Mouse (Mus musculus): Measurements from ENCODE around the gene Arhgef1.

Gene Arhgef1

DNA sequence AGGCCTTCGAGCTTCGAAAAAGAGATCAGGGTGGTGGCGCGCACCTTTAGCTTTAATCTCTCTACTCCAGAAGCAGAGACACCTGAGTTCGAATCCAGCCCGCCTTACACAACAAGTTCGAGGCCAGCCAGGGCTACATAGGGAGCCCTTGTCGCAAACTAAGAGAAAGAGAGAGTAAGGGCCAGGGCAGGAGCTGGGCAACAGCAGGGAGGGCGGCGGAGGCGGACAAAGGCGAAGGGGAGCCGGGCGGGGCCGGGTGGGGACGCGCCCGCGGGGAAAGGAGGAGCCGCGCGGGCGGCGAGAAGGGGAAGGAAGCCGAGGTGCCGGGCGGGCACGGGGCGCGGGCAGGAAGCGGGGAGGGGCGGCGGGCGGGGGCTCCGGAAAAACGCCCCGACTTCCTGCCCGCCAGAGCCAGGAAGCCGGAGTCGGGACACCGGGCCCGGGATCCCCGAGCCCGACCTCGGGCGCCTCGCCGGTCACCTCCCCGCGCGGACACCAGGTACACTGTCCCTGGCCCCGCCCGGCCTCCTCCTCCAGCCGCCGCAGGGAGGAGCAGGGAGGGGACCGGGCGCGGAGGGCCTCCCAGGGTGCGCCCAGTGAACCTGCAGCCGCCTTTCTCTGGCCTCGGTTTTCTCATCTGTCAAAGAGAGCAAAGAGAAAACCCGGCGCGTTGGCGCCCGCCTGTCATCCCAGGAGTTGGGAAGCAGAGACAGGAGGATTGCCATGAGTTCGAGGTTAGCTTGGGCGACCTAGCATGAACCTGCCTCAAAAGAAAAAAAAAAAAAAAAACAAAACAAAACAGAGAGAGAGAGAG, at the start of gene Arhgef1:
Arhgef1 (plus strand) TSS at position 283 of the 814 bp plus-strand sequence.
- DNase-seq (ENCODE audit: low spot score in 2 of 2), result peak in 1 of 2 experiments; percentile 26

DNA sequence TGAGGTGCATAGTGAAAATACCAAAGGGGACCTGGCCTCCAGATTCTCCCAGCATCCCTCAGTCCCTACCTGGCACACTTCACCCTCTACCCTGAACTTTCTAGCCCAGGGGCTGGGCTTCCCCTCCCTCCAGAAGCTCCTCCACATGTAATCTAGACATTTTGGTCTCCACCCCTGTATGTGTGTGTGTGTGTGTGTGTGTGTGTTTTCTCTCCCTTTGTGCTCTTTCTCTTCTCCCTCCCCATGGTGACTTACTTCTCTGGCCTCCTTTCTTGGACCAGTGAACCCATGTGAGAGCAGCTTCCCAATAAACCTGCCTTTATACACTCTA, 49.5 kb upstream of the Arhgef1 start:
- DNase-seq (ENCODE audit: low spot score in 2 of 2), result no peak

DNA sequence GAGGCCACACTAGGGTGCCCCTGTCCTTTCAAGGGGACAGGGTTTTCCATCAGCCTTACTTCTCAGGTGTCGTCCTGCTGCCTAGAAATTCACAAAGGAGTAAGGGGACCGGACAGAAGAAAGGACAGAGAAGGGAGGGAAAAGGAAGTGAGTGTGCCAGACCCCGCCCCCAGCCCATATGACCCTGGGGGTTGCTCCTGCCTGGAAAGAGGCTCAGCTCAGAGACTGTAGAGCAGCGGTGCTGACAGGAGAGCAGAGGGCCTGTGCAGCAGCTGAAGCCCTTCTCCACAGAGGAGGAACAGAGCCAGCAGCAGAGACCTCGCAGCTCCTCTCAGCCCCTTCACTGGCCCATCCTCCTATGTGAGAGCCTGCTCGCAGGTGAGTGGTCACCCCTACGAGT, 49.0 kb upstream of the Arhgef1 start:
- no peak for DNase-seq (ENCODE audit: low spot score in 2 of 2)

DNA sequence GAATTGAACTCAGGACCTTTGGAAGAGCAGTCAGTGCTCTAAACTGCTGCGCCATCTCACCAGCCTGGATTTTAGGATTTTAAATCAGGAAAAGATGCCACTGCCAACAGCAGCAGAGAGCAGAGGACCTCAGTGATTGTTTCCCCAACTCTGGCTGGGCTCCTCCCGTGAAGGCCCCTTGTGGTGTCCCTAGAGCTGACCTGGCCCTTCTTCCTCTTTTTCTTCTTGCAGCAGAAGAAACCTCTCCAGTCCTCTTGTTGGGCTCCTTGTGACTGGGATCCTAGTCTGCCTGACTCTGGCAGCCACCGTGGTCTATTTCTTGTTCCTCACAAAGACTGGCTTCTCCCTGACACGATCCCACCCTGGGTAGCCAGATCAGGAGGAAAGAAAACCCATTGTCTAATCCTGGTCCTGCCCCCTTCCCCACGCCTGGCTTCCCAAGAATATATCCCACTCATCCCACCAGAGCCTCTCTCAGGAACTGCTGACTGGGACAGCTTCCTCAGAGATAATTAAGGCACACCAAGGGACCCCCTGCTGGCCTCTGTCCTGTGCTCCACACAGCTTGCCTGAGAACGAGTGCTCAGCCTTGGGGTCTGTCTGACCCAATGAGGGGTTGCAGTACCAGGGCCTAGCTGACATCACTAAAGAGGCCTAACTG, 46.1 kb upstream of the Arhgef1 start:
- no peak for DNase-seq (ENCODE audit: low spot score in 2 of 2)

DNA sequence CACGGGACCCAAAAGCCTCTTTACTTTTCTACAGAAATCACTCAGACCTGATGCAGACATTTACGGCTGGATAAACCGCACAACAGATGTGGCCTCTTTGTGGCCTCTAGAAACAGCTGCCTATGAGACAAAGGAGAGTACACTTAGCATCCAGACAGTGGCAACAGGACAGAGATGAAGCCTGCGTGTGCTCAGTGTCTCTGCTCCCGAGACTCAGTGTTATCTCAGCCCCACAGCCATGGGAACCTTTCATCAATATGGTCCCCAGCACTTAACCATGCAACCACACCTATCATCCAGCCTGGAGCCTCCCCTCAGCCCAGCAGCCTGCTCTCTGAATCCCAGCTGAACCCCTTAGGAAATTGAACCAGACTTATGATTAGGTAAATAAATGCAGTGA, 43.5 kb upstream of the Arhgef1 start:
- DNase-seq (ENCODE audit: low spot score in 2 of 2), result no peak

DNA sequence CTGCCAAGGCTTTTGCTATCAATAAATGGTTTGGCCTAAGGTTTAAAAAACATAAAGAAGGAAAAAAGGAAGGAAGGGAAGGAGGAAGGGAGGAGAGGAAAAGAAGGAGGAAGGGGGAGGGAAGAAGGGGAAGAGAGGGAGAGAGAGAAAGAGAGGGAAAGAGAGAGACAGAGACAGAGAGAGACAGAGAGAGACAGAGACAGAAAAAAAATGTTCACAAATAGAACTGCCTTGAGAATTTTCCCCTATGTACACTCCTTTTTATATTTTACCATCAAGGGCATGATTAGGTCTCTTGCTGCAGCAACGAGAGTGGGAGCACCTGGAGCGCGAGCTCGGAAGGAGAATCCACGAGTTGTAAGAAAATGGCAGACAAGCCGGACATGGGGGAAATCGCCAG, 40.8 kb upstream of the Arhgef1 start, which contains the start of gene Gm9844:
Gm9844 (plus strand) TSS at position 301 of the 400 bp plus-strand sequence.
- no peak for DNase-seq (ENCODE audit: low spot score in 2 of 2)

DNA sequence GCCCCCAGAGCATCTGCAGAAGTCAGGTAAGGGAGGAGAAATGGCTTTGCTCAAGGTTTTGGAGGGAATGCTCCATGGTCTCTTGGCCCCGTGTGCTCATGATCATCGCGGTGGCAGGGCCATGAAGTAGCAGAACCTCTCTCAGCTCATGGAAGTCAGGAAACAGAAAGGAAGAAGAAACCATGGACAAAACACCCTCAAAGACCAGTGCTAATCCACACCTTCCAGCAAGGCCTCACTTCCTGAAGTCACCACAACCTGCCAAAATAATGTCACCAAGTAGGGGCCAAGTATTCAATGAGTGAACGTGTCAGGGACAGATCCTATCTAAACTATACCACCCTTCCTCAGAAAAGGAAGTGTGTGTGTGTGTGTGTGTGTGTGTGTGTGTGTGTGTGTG, 39.9 kb upstream of the Arhgef1 start:
- DNase-seq (ENCODE audit: low spot score in 2 of 2), result no peak

DNA sequence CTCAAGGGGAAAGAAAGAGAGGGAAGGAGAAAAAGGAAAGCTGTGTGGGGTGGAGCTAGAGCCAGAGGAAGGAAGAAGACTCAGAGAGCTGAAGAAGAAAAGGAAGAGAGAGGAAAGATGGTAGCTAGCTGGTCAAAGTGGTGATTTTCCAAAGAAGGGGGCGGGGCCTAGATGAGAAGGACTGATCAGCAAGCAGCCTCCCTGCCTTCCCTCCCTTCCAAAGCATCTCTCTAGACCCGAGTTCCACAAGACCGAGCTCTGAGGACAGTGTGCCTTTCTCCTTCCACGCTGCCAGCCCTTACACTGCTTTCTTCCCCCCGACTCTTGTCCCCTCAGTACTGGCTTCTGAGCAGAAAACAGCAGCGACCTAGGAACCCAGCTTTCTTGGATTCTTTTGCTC, 38.6 kb upstream of the Arhgef1 start:
- DNase-seq (ENCODE audit: low spot score in 2 of 2), result no peak

DNA sequence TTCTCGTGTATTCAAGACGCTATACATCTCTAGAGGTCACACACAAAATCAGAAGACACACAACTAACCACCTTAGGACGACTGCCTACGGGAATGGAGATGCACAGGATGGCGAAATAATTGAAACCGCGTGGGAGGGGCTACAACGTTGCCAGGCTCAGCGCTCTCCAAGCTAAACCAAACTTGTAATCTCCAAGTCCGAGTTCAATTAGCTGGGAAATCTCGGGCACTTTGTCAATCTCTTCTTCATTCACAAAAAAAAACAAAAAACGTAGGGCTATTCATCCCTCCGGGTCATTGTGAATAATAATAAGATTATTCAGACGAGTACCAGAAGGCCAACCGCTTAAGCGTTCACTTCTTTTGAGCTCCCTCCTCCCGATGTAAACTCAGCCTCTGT, 33.6 kb upstream of the Arhgef1 start:
- no peak for DNase-seq (ENCODE audit: low spot score in 2 of 2)

DNA sequence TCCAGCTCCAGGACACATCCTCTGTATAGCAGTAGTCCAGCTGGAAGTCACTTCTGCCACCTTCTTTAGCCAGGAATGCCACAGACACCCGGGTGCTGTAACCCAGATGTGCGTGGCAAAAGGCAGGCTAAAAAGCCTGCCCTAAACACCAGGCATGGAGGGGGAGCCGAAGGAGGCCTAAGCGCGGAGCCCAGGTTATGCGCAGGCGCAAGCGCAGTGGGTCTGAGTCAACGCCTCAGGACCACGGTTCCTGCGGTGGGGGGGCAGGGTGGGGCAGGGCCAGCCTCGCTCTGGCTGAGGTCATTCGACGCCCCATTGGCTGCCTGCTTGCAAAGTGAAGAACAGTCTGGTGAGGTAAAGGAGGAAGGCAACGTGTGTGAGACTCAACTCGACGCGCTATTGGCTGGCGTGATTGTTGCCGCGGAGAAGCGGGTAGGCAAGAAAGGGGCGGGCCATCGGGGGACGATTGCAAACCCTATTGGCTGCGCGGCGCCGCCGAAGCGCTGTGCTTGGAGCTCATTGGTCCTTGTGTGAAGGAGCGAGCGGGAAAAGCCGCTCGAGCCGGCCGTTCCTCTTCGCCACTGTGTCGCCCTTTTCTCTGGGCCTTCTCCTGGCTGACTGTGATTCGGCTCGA, 33.1 kb upstream of the Arhgef1 start, which contains the start of the genes Lypd4 and Dmrtc2:
Lypd4 (minus strand) TSS at position 410 of the 634 bp plus-strand sequence.
Dmrtc2 (plus strand) TSS at position 526 of the 634 bp plus-strand sequence.
- no peak for DNase-seq (ENCODE audit: low spot score in 2 of 2)

DNA sequence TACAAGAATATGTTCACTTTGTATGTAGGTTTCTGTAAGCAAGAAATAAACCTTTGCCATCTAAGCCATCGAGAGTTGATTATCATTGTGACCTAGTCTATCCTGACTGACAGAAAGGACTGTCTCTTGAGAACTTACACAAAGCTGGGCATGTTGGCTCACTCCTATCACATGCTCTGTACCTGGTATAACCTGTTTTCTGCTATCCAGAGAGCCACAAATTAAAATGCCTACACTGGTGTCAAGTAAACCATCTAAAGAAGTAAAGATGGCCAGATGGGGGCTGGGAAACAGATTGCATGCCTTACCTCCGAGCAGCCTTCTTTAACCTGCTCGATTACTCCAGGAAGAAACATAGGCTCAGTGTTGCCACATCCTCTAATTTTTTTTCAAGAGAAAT, 25.1 kb upstream of the Arhgef1 start:
- no peak for DNase-seq (ENCODE audit: low spot score in 2 of 2)

DNA sequence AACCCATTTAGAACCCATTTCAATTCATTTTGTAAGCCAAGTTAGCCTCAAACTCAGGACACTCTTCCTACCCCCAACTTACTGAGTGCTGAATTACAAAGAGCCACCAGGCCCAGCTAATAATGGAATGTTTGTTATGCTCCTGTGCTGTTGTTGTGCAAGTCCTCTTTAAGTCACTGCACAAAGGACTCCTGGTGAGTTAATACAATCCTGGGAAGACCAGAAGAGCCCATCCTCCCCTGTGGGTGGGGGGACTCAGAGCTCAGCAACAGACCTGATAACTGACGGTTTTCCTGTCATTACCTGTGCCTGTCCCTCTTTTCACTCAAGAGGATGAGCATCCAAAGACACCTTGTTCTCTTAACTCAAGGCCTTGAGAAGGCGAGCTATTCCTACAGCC, 23.1 kb upstream of the Arhgef1 start:
- no peak for DNase-seq (ENCODE audit: low spot score in 2 of 2)

DNA sequence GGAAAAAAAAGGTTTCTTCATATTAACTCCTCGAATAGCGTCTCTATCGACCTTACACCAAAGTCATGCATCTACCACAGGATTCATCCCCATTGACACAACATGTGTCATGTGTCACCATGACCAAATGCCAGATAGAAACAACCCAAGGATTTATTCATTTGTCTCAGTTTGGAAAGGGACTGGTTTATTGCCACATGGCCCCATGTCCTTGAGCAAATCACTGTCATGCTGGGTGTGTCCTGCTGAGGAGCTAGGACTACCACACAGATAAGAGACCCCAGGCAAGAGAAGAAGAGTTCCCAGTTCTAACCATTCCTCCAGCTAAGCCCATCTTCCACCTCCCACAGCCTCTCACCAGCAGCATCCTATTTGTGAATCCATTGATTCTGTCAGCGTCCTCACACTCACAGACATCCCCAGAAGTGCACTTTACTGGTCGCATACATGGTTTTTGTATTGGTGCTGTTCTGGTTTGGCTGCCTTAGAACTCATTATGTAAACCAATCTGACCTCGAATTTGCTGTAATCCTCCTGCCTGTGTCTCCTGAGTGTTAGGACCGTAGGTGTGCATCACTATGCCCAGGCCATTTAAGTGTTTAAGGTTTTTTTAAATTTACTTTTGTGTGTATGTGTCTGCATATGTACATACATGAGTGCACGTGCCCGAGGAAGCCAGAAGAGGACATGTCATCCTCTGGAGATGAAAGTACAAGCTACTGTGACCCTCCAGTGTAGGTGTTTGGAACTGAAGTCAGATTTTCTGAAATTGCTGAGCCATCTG, 20.1 kb upstream of the Arhgef1 start:
- no peak for DNase-seq (ENCODE audit: low spot score in 2 of 2)

DNA sequence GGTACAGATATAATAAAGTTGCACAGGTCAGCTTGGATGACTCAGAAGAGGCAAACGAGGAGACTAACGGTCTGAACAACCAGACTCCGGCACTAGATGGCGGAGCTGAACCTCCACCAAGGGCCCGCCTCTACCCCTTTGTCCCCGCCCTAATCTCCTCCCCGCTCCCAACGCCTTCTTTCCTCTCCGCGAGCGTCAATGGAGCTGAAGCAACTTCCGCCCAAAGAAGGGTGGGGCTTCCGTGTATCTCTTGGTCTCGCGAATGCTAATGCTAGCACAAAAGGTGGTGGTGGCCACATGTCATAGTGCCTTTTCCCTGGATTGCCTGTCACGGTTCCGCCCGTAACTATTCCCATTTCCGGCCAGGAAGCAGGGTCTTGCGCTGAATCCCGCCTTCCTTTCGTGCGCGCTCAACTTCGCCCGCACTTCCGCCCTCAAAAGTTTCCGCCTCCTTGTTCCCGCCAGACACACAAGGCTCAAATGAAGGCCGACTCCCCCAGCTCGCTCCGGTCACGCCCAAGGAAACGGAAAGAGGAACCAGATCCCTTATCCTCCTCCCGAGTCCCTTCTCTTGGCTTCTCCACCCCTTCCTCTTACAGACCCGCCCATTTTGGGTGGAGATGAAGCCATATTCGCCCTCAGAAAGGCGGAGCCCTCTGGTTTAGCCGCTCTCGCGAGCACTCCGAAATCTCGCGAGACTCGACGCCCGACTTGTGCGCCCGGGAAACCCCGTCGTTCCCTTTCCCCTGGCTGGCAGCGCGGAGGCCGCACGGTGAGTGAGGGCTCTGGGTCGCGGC, 18.6 kb upstream of the Arhgef1 start, which contains the start of gene Rps19:
Rps19 (plus strand) TSS at position 476 of the 797 bp plus-strand sequence.
- DNase-seq (ENCODE audit: low spot score in 2 of 2), result peak; percentile 97

DNA sequence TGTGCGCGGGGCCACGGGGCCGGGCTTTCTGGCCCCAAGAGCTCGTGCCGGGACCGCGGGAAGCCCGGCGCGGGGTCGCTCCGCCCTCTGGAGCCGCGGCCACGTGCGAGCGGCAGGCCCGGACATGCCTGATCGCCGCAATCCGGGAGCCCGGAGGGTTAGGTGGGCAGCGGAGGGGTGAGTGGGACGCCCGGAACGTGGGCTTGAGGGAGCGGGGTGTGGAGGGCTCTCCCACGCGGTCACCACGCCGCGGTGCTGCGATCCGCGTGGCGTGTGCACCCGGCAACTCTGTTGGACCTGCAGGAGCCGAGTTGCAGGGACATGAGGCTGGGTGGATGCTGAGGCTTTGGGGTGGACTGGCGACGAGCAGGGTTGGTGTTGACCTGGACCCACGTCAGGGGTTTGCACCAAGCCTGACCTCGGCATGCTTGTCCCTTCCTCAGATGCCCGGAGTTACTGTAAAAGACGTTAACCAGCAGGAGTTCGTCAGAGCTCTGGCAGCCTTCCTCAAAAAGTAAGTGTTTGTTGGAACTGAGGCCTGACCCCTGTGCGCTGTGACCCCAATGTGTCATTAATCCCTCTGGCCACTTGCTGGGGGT, 17.9 kb upstream of the Arhgef1 start:
- no peak for DNase-seq (ENCODE audit: low spot score in 2 of 2)

DNA sequence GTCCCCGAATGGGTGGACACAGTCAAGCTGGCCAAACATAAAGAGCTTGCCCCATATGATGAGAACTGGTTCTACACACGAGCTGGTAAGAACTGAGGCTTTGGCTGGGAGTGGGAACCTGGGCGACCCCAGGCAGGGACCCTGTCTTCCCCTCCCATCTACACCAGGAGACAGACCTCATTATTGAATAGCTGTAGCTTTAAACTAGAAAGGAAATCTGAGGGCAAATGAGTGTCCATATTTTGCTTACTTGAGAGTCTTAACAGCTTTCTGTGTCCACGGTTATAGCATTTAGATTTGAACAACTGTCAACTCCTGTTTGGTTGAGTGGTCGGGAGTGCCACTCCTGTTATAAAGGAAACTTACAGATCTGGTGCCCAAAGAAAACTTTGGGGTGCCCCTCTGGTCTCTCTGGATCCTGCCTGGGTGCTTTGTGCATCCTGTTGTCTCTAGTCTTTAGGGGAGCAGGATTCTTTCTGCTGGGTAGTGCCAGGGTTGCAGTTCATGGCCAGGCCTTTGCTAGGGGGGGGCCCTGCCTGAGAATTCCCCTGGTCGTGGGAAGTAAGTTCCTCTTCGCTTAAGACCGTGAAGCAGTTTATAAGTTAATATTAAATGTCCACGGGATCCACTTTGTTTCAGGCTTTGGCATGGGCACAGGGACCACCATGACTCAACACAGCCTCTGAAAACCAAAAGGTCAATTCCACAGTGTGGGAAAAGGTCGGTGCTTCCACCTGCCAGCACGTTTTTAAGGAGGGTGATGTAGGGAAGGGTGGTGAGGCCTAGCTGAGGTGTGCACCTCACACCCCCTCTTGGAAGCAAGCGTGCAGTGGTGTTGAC, 17.0 kb upstream of the Arhgef1 start:
- no peak for DNase-seq (ENCODE audit: low spot score in 2 of 2)

DNA sequence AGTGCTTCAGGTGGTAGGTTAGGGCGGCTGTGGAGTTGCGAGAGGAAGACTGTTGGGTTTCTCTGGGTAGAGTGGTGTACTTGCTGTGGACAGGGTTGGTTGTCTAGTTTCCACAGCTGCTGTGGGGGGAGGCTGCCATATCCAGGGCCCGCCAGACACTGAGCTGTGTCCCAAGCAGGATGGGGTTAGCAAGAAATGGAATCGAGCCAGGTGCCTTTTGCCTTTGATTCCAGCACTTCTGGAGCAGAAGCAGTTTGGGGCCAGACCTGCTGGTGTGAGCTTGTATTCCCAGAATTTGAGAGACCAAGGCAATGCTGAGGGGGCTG, 16.4 kb upstream of the Arhgef1 start:
- DNase-seq (ENCODE audit: low spot score in 2 of 2), result no peak

DNA sequence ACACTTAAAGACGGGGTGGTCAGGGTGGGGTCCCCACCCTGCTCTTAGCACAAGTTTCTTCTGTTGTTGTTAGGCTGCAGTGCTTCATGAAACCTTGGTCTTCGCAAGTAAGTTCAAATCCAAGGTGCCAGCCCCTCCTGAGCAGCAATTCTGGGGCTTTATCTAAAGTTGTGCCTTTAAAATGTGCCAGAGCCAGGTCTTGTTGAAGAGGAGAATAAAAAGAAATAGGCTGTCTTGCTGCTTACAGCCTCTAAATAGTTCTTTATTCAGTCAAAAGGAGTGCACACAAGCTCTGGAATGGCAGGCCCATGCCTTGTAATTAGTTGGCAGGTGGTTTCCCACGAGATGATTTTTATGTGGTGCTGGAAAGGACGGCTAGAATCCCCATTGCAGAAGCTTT, 15.6 kb upstream of the Arhgef1 start:
- no peak for DNase-seq (ENCODE audit: low spot score in 2 of 2)

DNA sequence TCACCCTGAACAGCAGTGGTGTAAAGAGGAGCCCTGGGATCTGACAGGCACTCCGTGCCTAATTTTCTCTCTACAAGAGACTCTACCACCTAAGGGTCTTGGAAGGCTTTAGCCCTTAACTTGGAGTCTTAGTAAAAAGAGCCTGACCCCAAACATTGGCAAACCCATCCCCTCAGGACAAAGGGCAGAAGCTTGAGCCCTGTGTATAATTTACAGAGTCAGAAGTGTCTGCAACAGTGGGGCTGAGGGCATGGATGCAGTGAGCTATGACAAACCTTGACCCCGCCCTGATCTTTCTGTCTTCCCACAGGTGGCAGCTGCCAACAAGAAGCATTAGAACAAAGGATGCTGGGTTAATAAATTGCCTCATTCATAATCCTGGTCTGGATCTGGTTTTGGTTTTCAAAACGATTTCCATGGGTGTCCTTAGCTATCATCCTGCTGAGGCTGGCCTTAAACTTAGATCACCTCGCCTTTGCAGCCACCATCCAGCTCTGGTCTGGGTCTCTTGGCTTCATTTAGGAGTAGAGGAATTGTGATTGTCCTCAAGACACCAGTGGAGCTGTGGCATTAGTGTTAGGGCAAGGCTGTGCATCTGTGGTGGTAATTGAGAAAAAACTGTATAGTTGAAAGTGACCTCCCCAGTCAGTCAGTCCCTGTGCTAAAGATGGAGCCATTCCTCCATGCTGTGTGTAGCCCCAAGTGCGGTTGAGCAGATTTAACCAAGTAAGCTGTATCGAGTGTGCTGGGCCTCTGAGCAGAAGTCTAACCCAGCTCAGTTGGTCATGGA, 13.1 kb upstream of the Arhgef1 start:
- DNase-seq (ENCODE audit: low spot score in 2 of 2), result no peak

Data from right cerebral cortex, adult 2 months (tissue).